Mouse (Mus musculus): ENCODE results near the gene Gm6465. TPM values are rescaled to one million over a fixed set of nuclear protein-coding genes. Genes with fewer than 3 reads are reported as not detected.

Gene Gm6465
- polyA plus RNA-seq (2012; rRNA removed) = not detected in 2 replicates

DNA sequence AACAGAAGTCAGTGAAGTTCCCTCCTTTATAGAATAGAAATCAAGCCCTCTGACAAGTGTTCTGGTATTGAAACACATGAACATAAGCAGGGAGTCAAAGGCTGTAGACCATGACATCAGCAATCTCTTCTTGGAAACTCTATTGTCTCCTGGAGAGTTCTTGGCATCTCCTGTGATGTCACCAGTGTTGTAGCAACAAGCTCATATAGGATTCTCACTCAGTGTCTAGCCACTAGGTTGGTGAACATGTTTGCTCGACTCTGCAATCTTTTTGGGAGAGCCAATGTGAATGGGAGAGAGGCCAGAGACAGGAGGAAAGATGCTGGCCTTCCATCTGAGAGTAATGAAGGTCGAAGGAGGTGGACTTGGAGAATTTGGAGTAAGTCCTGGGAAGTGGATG lies at the start of gene Gm6465:
Gene Gm6465, plus strand, starts transcription at position 301 of the 400 bp plus-strand sequence.

Other genes with a start within 250 kb of the Gm6465 start
- gene Gm8922, start 163.6 kb upstream of the Gm6465 start, polyA plus RNA-seq (2012; rRNA removed) = not detected in 2 replicates
- gene Gm8926, start 75.0 kb upstream of the Gm6465 start, polyA plus RNA-seq (2012; rRNA removed) = not detected in 2 replicates
- not detected in 2 replicates for gene 4933402N22Rik, start 72.5 kb downstream of the Gm6465 start, polyA plus RNA-seq (2012; rRNA removed)